Mouse (Mus musculus) spleen, adult 2 months (tissue): ENCODE results near the gene Nmrk2. TPM values are rescaled to one million over a fixed set of nuclear protein-coding genes. Genes with fewer than 3 reads are reported as not detected.
A peak's percentile ranks its signal among the peaks of the same experiment; 100 is the strongest.
"Not testable (repeated sequence)": the region's sequence is repeated elsewhere in the genome, so short reads cannot be mapped to it uniquely, and the experiment has no call there.

Source experiments
- DNase-seq, 2 experiments: peaks; one replicate each; pipeline versions ENCODE4 v3.0.0 to v3.0.0-alpha.2; 2012 to 2021; ENCODE audit warnings: low spot score in 2 of 2, low read depth in 1 of 2
- H3K27ac ChIP-seq: fragments of 200-500 bp; 2 replicates; pipeline ENCODE4 v1.5.1; 2012; ENCODE audit warnings: low read length, inconsistent platforms; ENCODE audit not compliant: insufficient read depth
- H3K27me3 ChIP-seq: fragments of 200-500 bp; 2 replicates; pipeline ENCODE4 v1.6.1; 2012; ENCODE audit warnings: mild to moderate bottlenecking, moderate library complexity, low read length, inconsistent platforms; ENCODE audit not compliant: control insufficient read depth, insufficient read depth
- H3K36me3 ChIP-seq: fragments of 200-500 bp; 2 replicates; pipeline ENCODE4 v1.6.1; 2012; ENCODE audit warnings: mild to moderate bottlenecking, low read length, inconsistent platforms; ENCODE audit not compliant: control insufficient read depth, insufficient read depth
- H3K4me1 ChIP-seq: fragments of 200-500 bp; 2 replicates; pipeline ENCODE4 v1.6.1; 2011; ENCODE audit warnings: inconsistent platforms; ENCODE audit not compliant: control insufficient read depth, insufficient read depth, insufficient read length
- H3K4me3 ChIP-seq: fragments of 200-500 bp; 2 replicates; pipeline ENCODE4 v1.5.1; 2011; ENCODE audit warnings: mild to moderate bottlenecking, inconsistent platforms; ENCODE audit not compliant: insufficient read depth, insufficient read length; ENCODE audit errors: extremely low read depth
- CTCF ChIP-seq: fragments of 200-500 bp; IDR thresholded peaks from 2 replicates; pipeline ENCODE4 v1.5.1; 2011; ENCODE audit warnings: mild to moderate bottlenecking, inconsistent platforms; ENCODE audit not compliant: insufficient read depth, insufficient read length, insufficient replicate concordance; ENCODE audit errors: extremely low read depth
- POLR2A ChIP-seq: fragments of 200-500 bp; IDR thresholded peaks from 2 replicates; pipeline ENCODE4 v1.6.1; 2011; ENCODE audit warnings: low read depth, low read length, inconsistent platforms
- WGBS: fragments of 180-500 bp; shearing (Covaris S2); methylation state at CpG from one replicate; pipeline ENCODE4 v1.1.7; 2018; 5-methylcytosine and 5-hydroxymethylcytosine counted together
- polyA plus RNA-seq: library from polyadenylated mRNA; depleted of rRNA; stranded (reverse); fragments of >200 nt; gene quantifications from 2 replicates; pipeline ENCODE4 v1.2.3, GENCODE M21; 2012

Nmrk2 gene
- polyA plus RNA-seq, 1 experiment = not detected

GRCm38 (mm10) chr10:81179451-81180342, 22.2 kb downstream of the Nmrk2 start:
- no peak for TF ChIP-seq CTCF
- Histone ChIP-seq H3K27ac (no peak overlapping the region), H3K4me3 (no peak overlapping the region), H3K4me1 (peaks cover 15% of the 10 kb centered on the region; the same call in 1 of the 2 replicates), H3K36me3 (peaks cover 47% of the 10 kb centered on the region), H3K27me3 (no peaks in the 10 kb centered on the region)
- no peak for DNase-seq
- WGBS = 91% methylated on average over 32 of the region's 32 CpGs

GRCm38 (mm10) chr10:81178927-81179326, 22.9 kb downstream of the Nmrk2 start:
- H3K27ac ChIP-seq = no peak overlapping the region
- H3K27me3 ChIP-seq = no peaks in the 10 kb centered on the region
- DNase-seq = no peak
- 91% methylated on average over 11 of the region's 11 CpGs for WGBS
- no peak for TF ChIP-seq POLR2A
- TF ChIP-seq CTCF = no peak
- H3K4me3 ChIP-seq = no peak overlapping the region
- H3K4me1 ChIP-seq = peaks cover 16% of the 10 kb centered on the region; the same call in 1 of the 2 replicates
- peaks cover 44% of the 10 kb centered on the region for H3K36me3 ChIP-seq

GRCm38 (mm10) chr10:81177958-81178712, 23.7 kb downstream of the Nmrk2 start:
- peak overlapping the region; percentile 80; the same call in 1 of the 2 replicates for H3K4me3 ChIP-seq
- peaks cover 44% of the 10 kb centered on the region for H3K36me3 ChIP-seq
- no peak overlapping the region for H3K27ac ChIP-seq
- 69% methylated on average over 14 of the region's 14 CpGs for WGBS
- TF ChIP-seq CTCF = no peak
- no peak for TF ChIP-seq POLR2A
- no peaks in the 10 kb centered on the region for H3K27me3 ChIP-seq
- DNase-seq = peak in 1 of 2 experiments; percentile 51
- H3K4me1 ChIP-seq = peaks cover 14% of the 10 kb centered on the region; the same call in 1 of the 2 replicates

DNA sequence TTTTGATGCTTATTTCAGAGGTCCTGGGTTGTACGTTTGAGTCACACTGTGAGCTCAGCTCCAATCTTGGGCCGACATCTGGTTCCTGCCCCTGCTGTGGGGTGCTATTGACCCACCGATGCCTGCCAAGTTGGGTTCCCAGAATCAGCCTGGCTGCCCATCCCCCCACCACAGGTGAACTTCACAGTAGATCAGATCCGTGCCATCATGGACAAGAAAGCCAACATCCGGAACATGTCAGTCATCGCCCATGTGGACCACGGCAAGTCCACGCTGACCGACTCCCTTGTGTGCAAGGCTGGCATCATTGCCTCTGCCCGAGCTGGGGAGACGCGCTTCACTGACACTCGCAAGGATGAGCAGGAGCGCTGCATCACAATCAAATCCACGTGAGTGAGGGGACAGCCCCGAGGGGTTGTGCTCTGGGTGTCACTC, 24.3 kb downstream of the Nmrk2 start:
- TF ChIP-seq CTCF = no peak
- no peak for TF ChIP-seq POLR2A
- H3K36me3 ChIP-seq = peaks cover 44% of the 10 kb centered on the region
- H3K4me3 ChIP-seq = peak overlapping the region; percentile 80
- H3K27ac ChIP-seq = peak overlapping the region; percentile 90; the same call in 1 of the 2 replicates
- peaks cover 14% of the 10 kb centered on the region; the same call in 1 of the 2 replicates for H3K4me1 ChIP-seq
- DNase-seq = no peak
- no peaks in the 10 kb centered on the region for H3K27me3 ChIP-seq
- WGBS = 13% methylated on average over 16 of the region's 16 CpGs

DNA sequence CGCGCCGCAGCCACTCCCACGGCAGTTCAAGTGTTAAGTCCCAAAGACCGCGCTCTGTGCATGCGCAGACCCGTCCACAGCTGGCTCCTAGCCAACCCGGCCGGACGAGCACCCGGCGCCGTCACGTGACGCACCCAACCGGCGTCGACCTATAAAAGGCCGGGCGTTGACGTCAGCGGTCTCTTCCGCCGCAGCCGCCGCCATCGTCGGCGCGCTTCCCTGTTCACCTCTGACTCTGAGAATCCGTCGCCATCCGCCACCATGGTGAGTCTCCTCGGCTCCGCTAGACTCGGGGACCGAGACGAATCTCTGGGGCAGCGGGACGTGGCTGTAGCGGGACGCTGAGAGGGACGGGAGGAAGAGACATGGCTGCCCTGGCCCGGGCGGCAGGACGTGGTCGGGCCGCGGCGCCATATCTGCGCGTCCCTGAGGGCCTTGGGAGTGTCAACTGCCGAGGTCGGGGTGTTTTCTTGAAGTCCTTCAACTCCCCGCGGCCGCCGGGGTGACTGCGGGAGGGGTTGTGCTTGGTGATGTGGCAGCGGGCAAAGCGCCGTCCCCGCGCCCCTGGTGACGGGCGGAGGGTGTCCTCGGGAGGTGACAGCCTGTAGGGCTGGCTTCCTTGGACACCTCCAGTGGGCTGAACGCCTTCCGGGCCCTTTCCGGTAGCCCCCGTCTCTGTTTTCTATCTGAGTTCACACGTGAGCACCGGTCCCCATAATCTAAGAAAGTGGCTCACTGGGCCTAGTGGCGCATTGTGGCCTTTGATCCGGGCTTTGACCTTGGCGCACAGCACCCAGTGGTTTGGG, 25.2 kb downstream of the Nmrk2 start, which contains the start of gene Eef2:
TSS of gene Eef2 (plus strand) at position 166 of the 806 bp plus-strand sequence.
- peak; percentile 92 to 98 for DNase-seq

GRCm38 (mm10) chr10:81175936-81176465, 25.9 kb downstream of the Nmrk2 start:
- Histone ChIP-seq H3K4me1 (peaks cover 14% of the 10 kb centered on the region; the same call in 1 of the 2 replicates), H3K36me3 (peaks cover 31% of the 10 kb centered on the region)

More for the DNA sequence above, 25.2 kb downstream of the Nmrk2 start, which contains the start of gene Eef2:
- H3K4me3 ChIP-seq = peak within 1 kb of the TSS; percentile 80
- TF ChIP-seq CTCF (no peak), POLR2A (peak; percentile 96)
- H3K36me3 ChIP-seq = peaks cover 37% of the 10 kb centered on the region
- WGBS = under 1% methylated on average over 76 of the region's 77 CpGs
- H3K27ac ChIP-seq = peak within 1 kb of the TSS; percentile 90
- peaks cover 14% of the 10 kb centered on the region; the same call in 1 of the 2 replicates for H3K4me1 ChIP-seq
- H3K27me3 ChIP-seq = no peaks in the 10 kb centered on the region

GRCm38 (mm10) chr10:81175345-81175701, 26.5 kb downstream of the Nmrk2 start:
- H3K27me3 ChIP-seq, H3K4me3 ChIP-seq, DNase-seq: not testable (repeated sequence)
- 15% methylated on average over 4 of the region's 4 CpGs for WGBS
- Histone ChIP-seq H3K27ac (peak overlapping the region; percentile 52; the same call in 1 of the 2 replicates), H3K36me3 (peaks cover 25% of the 10 kb centered on the region), H3K4me1 (peaks cover 14% of the 10 kb centered on the region; the same call in 1 of the 2 replicates)

More at GRCm38 (mm10) chr10:81175936-81176465, 25.9 kb downstream of the Nmrk2 start:
- no peaks in the 10 kb centered on the region for H3K27me3 ChIP-seq
- DNase-seq = no peak
- WGBS = 14% methylated on average over 13 of the region's 13 CpGs
- H3K4me3 ChIP-seq = peak overlapping the region; percentile 25; the same call in 1 of the 2 replicates
- peak overlapping the region; percentile 30 for H3K27ac ChIP-seq
- TF ChIP-seq CTCF = no peak
- no peak for TF ChIP-seq POLR2A
